Mouse (Mus musculus) testis, adult 2 months (tissue): ENCODE measurements at regions not wholly inside any gene's neighbourhood (a gene's known extent, or its start where the extent isn't known, plus 50 kb on each side); places are given as distances from the start of the nearest gene placed in this dataset.

Experiments used
- CTCF ChIP-seq: fragments of 200-500 bp; IDR thresholded peaks from 2 replicates; pipeline ENCODE4 v1.5.1; 2012; ENCODE audit warnings: low read depth, mild to moderate bottlenecking, inconsistent platforms, low read length, moderate library complexity; ENCODE audit not compliant: control insufficient read depth, insufficient read depth, insufficient replicate concordance
- POLR2A ChIP-seq: fragments of 200-500 bp; IDR thresholded peaks from 2 replicates; pipeline ENCODE4 v1.6.1; 2012; ENCODE audit warnings: low read depth, mild to moderate bottlenecking, inconsistent platforms, low read length, moderate library complexity; ENCODE audit not compliant: control insufficient read depth

- TF ChIP-seq POLR2A, result no peak
- no peak for TF ChIP-seq CTCF
Measured at GRCm38 (mm10) chr14:72342181-72342580, 149.5 kb downstream of the Gm9195 start.
